Mouse (Mus musculus): ENCODE data around the gene Unc45a. TPM values are rescaled to one million over a fixed set of nuclear protein-coding genes. Genes with fewer than 3 reads are reported as not detected.

The Unc45a gene
- 10 to 100 TPM; 34.9 to 41.5 TPM for total RNA-seq (2021)

GRCm38 (mm10) chr7:80340793-80341192 is at the start of gene Unc45a:
TSS of gene Unc45a (minus strand) at chr7:80341005.
- peak; percentile 30 to 35 for DNase-seq (ENCODE audit: extremely low spot score in 1 of 2, low spot score in 1 of 2)

- DNase-seq (ENCODE audit: extremely low spot score in 1 of 2, low spot score in 1 of 2), result no peak
Measured at GRCm38 (mm10) chr7:80387633-80388543, 47.1 kb upstream of the Unc45a start, which contains the start of gene Fes. TSS of gene Fes (minus strand) at chr7:80387946.

GRCm38 (mm10) chr7:80387033-80387632 is 46.3 kb upstream of the Unc45a start:
- DNase-seq (ENCODE audit: extremely low spot score in 1 of 2, low spot score in 1 of 2), result no peak

GRCm38 (mm10) chr7:80386235-80386930 is 45.6 kb upstream of the Unc45a start:
- peak; percentile 91 to 99 for DNase-seq (ENCODE audit: extremely low spot score in 1 of 2, low spot score in 1 of 2)

GRCm38 (mm10) chr7:80382919-80383318 is 42.1 kb upstream of the Unc45a start:
- no peak for DNase-seq (ENCODE audit: extremely low spot score in 1 of 2, low spot score in 1 of 2)

- no peak for DNase-seq (ENCODE audit: extremely low spot score in 1 of 2, low spot score in 1 of 2)
Measured at GRCm38 (mm10) chr7:80379531-80379930, 38.7 kb upstream of the Unc45a start.

GRCm38 (mm10) chr7:80377471-80377870 is 36.7 kb upstream of the Unc45a start:
- DNase-seq (ENCODE audit: extremely low spot score in 1 of 2, low spot score in 1 of 2), result peak; percentile 60 to 81

GRCm38 (mm10) chr7:80376192-80376591 is 35.4 kb upstream of the Unc45a start:
- DNase-seq (ENCODE audit: extremely low spot score in 1 of 2, low spot score in 1 of 2), result no peak

GRCm38 (mm10) chr7:80375376-80376039 is 34.7 kb upstream of the Unc45a start:
- no peak for DNase-seq (ENCODE audit: extremely low spot score in 1 of 2, low spot score in 1 of 2)

GRCm38 (mm10) chr7:80374733-80375132 is 33.9 kb upstream of the Unc45a start:
- DNase-seq (ENCODE audit: extremely low spot score in 1 of 2, low spot score in 1 of 2), result no peak

GRCm38 (mm10) chr7:80374280-80374679 is 33.5 kb upstream of the Unc45a start:
- no peak for DNase-seq (ENCODE audit: extremely low spot score in 1 of 2, low spot score in 1 of 2)

GRCm38 (mm10) chr7:80373850-80374249 is 33.0 kb upstream of the Unc45a start:
- DNase-seq (ENCODE audit: extremely low spot score in 1 of 2, low spot score in 1 of 2), result no peak

- DNase-seq (ENCODE audit: extremely low spot score in 1 of 2, low spot score in 1 of 2), result no peak
Measured at GRCm38 (mm10) chr7:80373352-80373751, 32.5 kb upstream of the Unc45a start.

- DNase-seq (ENCODE audit: extremely low spot score in 1 of 2, low spot score in 1 of 2), result no peak
Measured at GRCm38 (mm10) chr7:80372667-80373066, 31.9 kb upstream of the Unc45a start.

GRCm38 (mm10) chr7:80372166-80372565 is 31.4 kb upstream of the Unc45a start:
- DNase-seq (ENCODE audit: extremely low spot score in 1 of 2, low spot score in 1 of 2), result no peak

- DNase-seq (ENCODE audit: extremely low spot score in 1 of 2, low spot score in 1 of 2), result peak; percentile 72 to 75
Measured at GRCm38 (mm10) chr7:80371041-80371751, 30.4 kb upstream of the Unc45a start, which contains the start of gene Man2a2. TSS of gene Man2a2 (minus strand) at chr7:80371375.

GRCm38 (mm10) chr7:80370649-80371040 is 29.8 kb upstream of the Unc45a start:
- peak; percentile 71 to 74 for DNase-seq (ENCODE audit: extremely low spot score in 1 of 2, low spot score in 1 of 2)

GRCm38 (mm10) chr7:80369967-80370431 is 29.2 kb upstream of the Unc45a start:
- DNase-seq (ENCODE audit: extremely low spot score in 1 of 2, low spot score in 1 of 2), result no peak

GRCm38 (mm10) chr7:80369461-80369860 is 28.7 kb upstream of the Unc45a start:
- DNase-seq (ENCODE audit: extremely low spot score in 1 of 2, low spot score in 1 of 2), result no peak

Measured in layer of hippocampus, postnatal 25 days (tissue).